Mouse (Mus musculus) heart, adult 18-20 months (tissue): ENCODE results near the gene Cir1. TPM values are rescaled to one million over a fixed set of nuclear protein-coding genes. Genes with fewer than 3 reads are reported as not detected.

Experiments used
- total RNA-seq, 2 experiments: library from RNA; stranded (reverse); gene quantifications; 2 replicates each; pipeline ENCODE4 v1.2.3; 2021

The Cir1 gene
- total RNA-seq, 2 experiments from 2014 or later = 11.1 to 13.9 TPM

Other genes starting within 250 kb of the Cir1 start
- gene Ola1, start 93.8 kb downstream of the Cir1 start, total RNA-seq = 10 to 100 TPM; 41.5 to 41.9 TPM
- not detected for gene Sp9, start 40.8 kb downstream of the Cir1 start, total RNA-seq
- 10 to 100 TPM; 26.1 to 33.9 TPM for gene Scrn3, start 100 bp downstream of the Cir1 start, total RNA-seq
- 10 to 100 TPM; 10.3 to 13.4 TPM for gene Gpr155, start 73.9 kb upstream of the Cir1 start, total RNA-seq
- gene Wipf1, start 217.0 kb upstream of the Cir1 start, total RNA-seq = 10 to 100 TPM; 11.2 to 14.0 TPM